Mouse (Mus musculus): ENCODE measurements around the gene Shisa9. TPM values are rescaled to one million over a fixed set of nuclear protein-coding genes. Genes with fewer than 3 reads are reported as not detected.

Shisa9 gene
- polyA plus RNA-seq, 1 experiment from 2014 or later = 0.92 TPM

- Histone ChIP-seq H3K27me3 (no peaks in the 10 kb centered on the region), H3K4me2 (no peak overlapping the region), H3K9me3 (replicated peaks) (no peaks in the 10 kb centered on the region), H3K36me3 (no peaks in the 10 kb centered on the region), H3K4me1 (replicated peaks) (no peaks in the 10 kb centered on the region), H3K27ac (no peak overlapping the region), H3K4me3 (no peak overlapping the region), H3K9ac (no peak overlapping the region)
- WGBS = 59% methylated on average over 3 of the region's 3 CpGs
- ATAC-seq (replicated peaks; ENCODE audit: insufficient number of reproducible peaks, insufficient read depth, low FRiP score, low read depth) = no peak
These were observed 218.2 kb downstream of the Shisa9 start for GRCm38 (mm10) chr16:12202151-12202550.

- H3K9ac ChIP-seq = no peak overlapping the region
- no peak overlapping the region for H3K4me2 ChIP-seq
- no peaks in the 10 kb centered on the region for H3K27me3 ChIP-seq
- no peaks in the 10 kb centered on the region for H3K9me3 ChIP-seq (replicated peaks)
- WGBS = 71% methylated on average over 2 of the region's 2 CpGs
- no peaks in the 10 kb centered on the region for H3K4me1 ChIP-seq (replicated peaks)
- H3K4me3 ChIP-seq = no peak overlapping the region
- no peak for ATAC-seq (replicated peaks; ENCODE audit: insufficient number of reproducible peaks, insufficient read depth, low FRiP score, low read depth)
- no peak overlapping the region for H3K27ac ChIP-seq
- no peaks in the 10 kb centered on the region for H3K36me3 ChIP-seq
These were observed 219.1 kb downstream of the Shisa9 start for GRCm38 (mm10) chr16:12203055-12203454.

DNA sequence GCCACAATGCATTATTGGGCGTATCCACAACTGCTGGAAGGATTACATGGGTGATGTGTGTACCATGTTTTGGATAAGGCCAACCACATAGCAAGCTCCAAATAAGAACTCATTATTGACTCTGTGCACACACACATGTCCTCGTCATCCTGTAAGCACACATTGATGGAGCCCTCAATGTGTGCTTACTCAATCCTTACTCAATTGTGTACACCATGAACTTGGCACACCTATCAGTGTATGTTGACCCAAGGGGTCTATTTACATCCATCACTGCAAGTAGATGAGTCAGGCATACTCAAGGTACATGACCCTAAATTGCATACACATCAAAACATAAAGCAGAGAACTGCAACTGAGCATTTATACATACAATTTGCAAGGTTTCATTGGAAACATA is 220.5 kb downstream of the Shisa9 start:
- 80% methylated on average over 2 of the region's 2 CpGs for WGBS
- H3K36me3 ChIP-seq = no peaks in the 10 kb centered on the region
- no peaks in the 10 kb centered on the region for H3K9me3 ChIP-seq (replicated peaks)
- H3K27me3 ChIP-seq = no peaks in the 10 kb centered on the region
- no peaks in the 10 kb centered on the region for H3K4me1 ChIP-seq (replicated peaks)
- H3K4me3 ChIP-seq = no peak overlapping the region
- H3K4me2 ChIP-seq = no peak overlapping the region
- H3K9ac ChIP-seq = no peak overlapping the region
- ATAC-seq (replicated peaks; ENCODE audit: insufficient number of reproducible peaks, insufficient read depth, low FRiP score, low read depth) = no peak
- H3K27ac ChIP-seq = no peak overlapping the region

DNA sequence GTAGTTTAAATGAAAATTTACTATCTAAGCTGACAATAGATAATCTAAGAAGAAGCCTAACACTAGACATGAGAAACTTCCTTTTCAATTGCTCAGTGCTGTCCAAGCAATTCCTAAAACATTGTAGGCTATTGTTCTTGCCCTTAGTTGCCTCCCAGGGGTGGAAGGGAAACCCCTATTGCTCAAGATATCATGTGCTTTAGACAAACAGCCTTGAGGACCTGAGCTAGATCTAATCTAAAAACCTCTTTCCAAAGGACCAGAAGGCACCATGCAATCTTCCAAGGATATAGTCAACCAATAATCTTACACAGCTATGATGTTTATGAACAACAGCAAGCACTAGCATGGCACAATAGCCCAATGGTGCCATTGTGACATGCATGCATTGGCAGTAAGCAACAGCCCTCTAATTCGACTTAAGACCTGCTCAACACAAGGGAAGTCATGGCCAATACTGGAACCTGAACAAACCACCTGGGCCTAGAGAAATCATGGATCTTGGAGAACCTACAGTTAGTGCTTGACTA is 222.6 kb downstream of the Shisa9 start:
- ATAC-seq (replicated peaks; ENCODE audit: insufficient number of reproducible peaks, insufficient read depth, low FRiP score, low read depth) = no peak
- H3K27ac ChIP-seq = no peak overlapping the region
- H3K4me3 ChIP-seq = no peak overlapping the region
- no peak overlapping the region for H3K9ac ChIP-seq
- no peak overlapping the region for H3K4me2 ChIP-seq
- no peaks in the 10 kb centered on the region for H3K27me3 ChIP-seq
- no peaks in the 10 kb centered on the region for H3K9me3 ChIP-seq (replicated peaks)
- 63% methylated on average over 1 of the region's 1 CpGs for whole genome bisulfite sequencing
- no peaks in the 10 kb centered on the region for H3K4me1 ChIP-seq (replicated peaks)
- no peaks in the 10 kb centered on the region for H3K36me3 ChIP-seq

DNA sequence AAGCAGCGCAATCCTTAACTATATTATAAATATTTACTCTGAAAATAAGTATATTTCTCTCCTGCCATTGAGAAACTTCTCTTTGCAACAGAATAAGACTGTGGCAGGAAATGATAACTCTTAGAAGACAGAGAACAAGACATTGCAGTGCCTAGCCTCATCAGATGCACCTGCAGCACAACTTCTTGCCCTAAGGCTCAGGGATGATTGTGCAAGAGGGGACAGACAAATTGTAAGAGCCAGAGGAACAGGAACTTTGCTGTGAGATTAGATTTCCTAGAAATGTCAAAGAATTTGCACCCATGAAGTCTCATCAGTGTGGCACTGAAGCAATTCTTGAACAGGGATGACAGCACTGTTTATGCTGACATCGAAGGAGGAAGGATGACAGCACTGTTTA is 223.0 kb downstream of the Shisa9 start:
- H3K27me3 ChIP-seq = no peaks in the 10 kb centered on the region
- no peak overlapping the region for H3K4me2 ChIP-seq
- H3K9me3 ChIP-seq (replicated peaks) = no peaks in the 10 kb centered on the region
- 72% methylated on average over 2 of the region's 2 CpGs for WGBS
- H3K36me3 ChIP-seq = no peaks in the 10 kb centered on the region
- no peak for ATAC-seq (replicated peaks; ENCODE audit: insufficient number of reproducible peaks, insufficient read depth, low FRiP score, low read depth)
- no peak overlapping the region for H3K4me3 ChIP-seq
- no peaks in the 10 kb centered on the region for H3K4me1 ChIP-seq (replicated peaks)
- no peak overlapping the region for H3K27ac ChIP-seq
- H3K9ac ChIP-seq = no peak overlapping the region

- no peak overlapping the region for H3K4me3 ChIP-seq
- 85% methylated on average over 1 of the region's 1 CpGs for WGBS
- no peak overlapping the region for H3K4me2 ChIP-seq
- H3K9ac ChIP-seq = no peak overlapping the region
- no peak overlapping the region for H3K27ac ChIP-seq
- no peak for ATAC-seq (replicated peaks; ENCODE audit: insufficient number of reproducible peaks, insufficient read depth, low FRiP score, low read depth)
- no peaks in the 10 kb centered on the region for H3K4me1 ChIP-seq (replicated peaks)
- no peaks in the 10 kb centered on the region for H3K36me3 ChIP-seq
- H3K27me3 ChIP-seq = no peaks in the 10 kb centered on the region
- H3K9me3 ChIP-seq (replicated peaks) = no peaks in the 10 kb centered on the region
These were observed 225.4 kb downstream of the Shisa9 start for GRCm38 (mm10) chr16:12209355-12209754.

DNA sequence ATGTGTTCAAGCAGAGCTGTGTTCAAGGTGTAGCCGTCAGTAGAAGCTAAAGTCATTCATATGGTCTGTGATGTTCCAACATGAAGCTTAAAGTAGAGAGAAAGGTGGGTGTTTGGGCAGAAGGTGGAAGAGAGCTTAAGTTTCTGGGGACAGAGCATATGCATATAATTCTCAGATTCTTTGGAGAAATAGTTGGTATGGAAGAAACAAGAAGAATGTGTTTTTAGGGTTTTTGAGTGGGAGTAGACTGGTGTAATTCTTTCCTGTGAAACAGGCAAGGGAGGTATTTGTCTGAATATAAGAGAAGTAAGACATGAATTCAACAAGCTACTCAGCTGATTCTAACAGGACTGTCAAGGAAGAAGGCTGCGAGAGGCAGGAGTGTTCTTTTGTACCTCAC is 225.9 kb downstream of the Shisa9 start:
- no peaks in the 10 kb centered on the region for H3K4me1 ChIP-seq (replicated peaks)
- H3K9ac ChIP-seq = no peak overlapping the region
- no peak overlapping the region for H3K4me2 ChIP-seq
- H3K9me3 ChIP-seq (replicated peaks) = no peaks in the 10 kb centered on the region
- 75% methylated on average over 2 of the region's 2 CpGs for WGBS
- no peak overlapping the region for H3K4me3 ChIP-seq
- no peak for ATAC-seq (replicated peaks; ENCODE audit: insufficient number of reproducible peaks, insufficient read depth, low FRiP score, low read depth)
- no peaks in the 10 kb centered on the region for H3K36me3 ChIP-seq
- H3K27ac ChIP-seq = no peak overlapping the region
- H3K27me3 ChIP-seq = no peaks in the 10 kb centered on the region

DNA sequence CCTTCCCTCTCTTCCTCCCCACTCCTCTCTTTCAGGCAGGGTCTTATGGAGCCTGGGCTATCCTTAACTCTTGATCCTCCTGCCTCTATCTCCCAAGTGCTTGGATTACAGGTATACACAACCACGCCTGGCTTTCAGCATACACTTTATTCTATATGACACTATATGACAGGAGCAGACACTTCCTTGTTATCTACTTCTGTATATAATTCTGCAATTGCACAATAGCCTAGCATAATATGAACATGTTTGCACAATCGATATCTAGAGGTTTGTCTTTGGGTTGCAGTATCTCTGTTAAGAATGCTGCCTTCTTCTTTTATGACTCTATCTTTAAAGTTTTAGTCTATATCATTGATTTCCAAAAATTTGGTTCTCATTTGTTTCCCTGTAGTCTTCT is 230.1 kb downstream of the Shisa9 start:
- Histone ChIP-seq H3K9ac (no peak overlapping the region), H3K36me3 (no peaks in the 10 kb centered on the region), H3K9me3 (replicated peaks) (no peaks in the 10 kb centered on the region), H3K27ac (no peak overlapping the region), H3K4me2 (no peak overlapping the region), H3K4me1 (replicated peaks) (no peaks in the 10 kb centered on the region), H3K27me3 (no peaks in the 10 kb centered on the region), H3K4me3 (no peak overlapping the region)
- no peak for ATAC-seq (replicated peaks; ENCODE audit: insufficient number of reproducible peaks, insufficient read depth, low FRiP score, low read depth)
- WGBS = 84% methylated on average over 2 of the region's 2 CpGs

GRCm38 (mm10) chr16:12217289-12218150 is 233.6 kb downstream of the Shisa9 start:
- Histone ChIP-seq H3K27ac (no peak overlapping the region), H3K9ac (no peak overlapping the region), H3K4me1 (replicated peaks) (no peaks in the 10 kb centered on the region), H3K9me3 (replicated peaks) (no peaks in the 10 kb centered on the region), H3K27me3 (no peaks in the 10 kb centered on the region), H3K4me3 (no peak overlapping the region), H3K36me3 (no peaks in the 10 kb centered on the region), H3K4me2 (no peak overlapping the region)
- ATAC-seq (replicated peaks; ENCODE audit: insufficient number of reproducible peaks, insufficient read depth, low FRiP score, low read depth) = no peak
- 65% methylated on average over 13 of the region's 13 CpGs for WGBS

- Histone ChIP-seq H3K36me3 (no peaks in the 10 kb centered on the region), H3K4me3 (no peak overlapping the region), H3K9me3 (replicated peaks) (no peaks in the 10 kb centered on the region), H3K27me3 (no peaks in the 10 kb centered on the region), H3K9ac (no peak overlapping the region), H3K4me1 (replicated peaks) (no peaks in the 10 kb centered on the region), H3K27ac (no peak overlapping the region), H3K4me2 (no peak overlapping the region)
- WGBS = 66% methylated on average over 2 of the region's 2 CpGs
- ATAC-seq (replicated peaks; ENCODE audit: insufficient number of reproducible peaks, insufficient read depth, low FRiP score, low read depth) = no peak
These were observed 234.2 kb downstream of the Shisa9 start for GRCm38 (mm10) chr16:12218151-12218532.

DNA sequence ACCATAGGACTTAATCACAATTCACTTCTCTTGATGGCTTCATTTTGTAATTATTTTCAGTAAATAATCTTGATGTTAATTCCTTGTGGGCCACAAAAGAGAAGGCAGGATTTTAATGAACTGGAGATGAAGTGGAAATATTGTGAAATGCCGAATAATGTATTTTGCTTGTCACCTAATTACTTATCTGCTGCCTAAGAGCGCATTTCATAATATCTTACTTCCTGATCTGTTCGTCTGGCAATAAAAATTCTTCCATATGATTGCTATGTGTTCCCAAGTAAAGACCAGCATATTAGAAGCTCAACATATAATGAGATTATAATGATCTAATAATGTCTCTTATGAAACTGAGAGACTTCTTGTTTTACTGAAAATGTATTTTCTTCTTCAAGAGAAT is 235.9 kb downstream of the Shisa9 start:
- Histone ChIP-seq H3K4me1 (replicated peaks) (no peaks in the 10 kb centered on the region), H3K27ac (no peak overlapping the region)

GRCm38 (mm10) chr16:12223537-12223936 is 239.6 kb downstream of the Shisa9 start:
- no peak overlapping the region for H3K9ac ChIP-seq
- no peaks in the 10 kb centered on the region for H3K36me3 ChIP-seq
- WGBS = 91% methylated on average over 2 of the region's 2 CpGs
- no peak for ATAC-seq (replicated peaks; ENCODE audit: insufficient number of reproducible peaks, insufficient read depth, low FRiP score, low read depth)
- H3K27ac ChIP-seq = no peak overlapping the region
- H3K4me1 ChIP-seq (replicated peaks) = no peaks in the 10 kb centered on the region
- no peak overlapping the region for H3K4me2 ChIP-seq
- H3K4me3 ChIP-seq = no peak overlapping the region
- no peaks in the 10 kb centered on the region for H3K9me3 ChIP-seq (replicated peaks)
- no peaks in the 10 kb centered on the region for H3K27me3 ChIP-seq

More for the DNA sequence above, 235.9 kb downstream of the Shisa9 start:
- Histone ChIP-seq H3K36me3 (no peaks in the 10 kb centered on the region), H3K27me3 (no peaks in the 10 kb centered on the region), H3K4me2 (no peak overlapping the region), H3K9me3 (replicated peaks) (no peaks in the 10 kb centered on the region), H3K4me3 (no peak overlapping the region), H3K9ac (no peak overlapping the region)
- no peak for ATAC-seq (replicated peaks; ENCODE audit: insufficient number of reproducible peaks, insufficient read depth, low FRiP score, low read depth)
- 70% methylated on average over 3 of the region's 3 CpGs for WGBS

All from heart, embryonic 15.5 days (tissue).